Mouse (Mus musculus): ENCODE measurements around the gene Cacna1c.

DNA sequence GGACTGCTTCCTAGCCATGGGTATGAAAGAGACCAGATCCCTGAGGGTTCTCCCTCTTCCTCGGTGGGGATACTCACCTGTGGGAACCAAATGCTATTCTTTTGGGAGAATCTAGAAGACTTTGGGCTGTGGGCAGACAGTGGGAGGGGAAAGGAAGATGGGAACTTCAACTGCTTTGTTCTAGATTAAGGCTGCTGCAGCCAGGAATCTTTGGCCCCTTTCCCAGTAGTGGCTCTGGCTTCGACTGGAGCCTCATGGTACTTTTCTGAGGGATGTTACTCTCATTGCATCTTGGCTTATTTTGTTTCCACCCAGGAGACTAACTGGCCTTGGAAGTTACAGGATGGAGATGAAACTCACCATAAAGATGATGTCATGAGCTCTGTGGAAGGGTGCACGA lies 441.8 kb downstream of the Cacna1c start:
- no peak for TF ChIP-seq MYOG (IDR thresholded peaks at IDR 0.05; ENCODE audit: control insufficient read depth in 1 of 3, insufficient read depth in 1 of 3, insufficient read length in 2 of 3, low read depth in 2 of 3)
- TF ChIP-seq POLR2A (IDR thresholded peaks at IDR 0.05; ENCODE audit: insufficient read length, low read depth), result no peak
- TF ChIP-seq USF1 (IDR thresholded peaks at IDR 0.05; ENCODE audit: low read depth), result no peak
- no peak for TF ChIP-seq CEBPB (IDR thresholded peaks at IDR 0.05; ENCODE audit: insufficient read depth, poor library complexity, severe bottlenecking)
- no peak for TF ChIP-seq REST (IDR thresholded peaks at IDR 0.05; ENCODE audit: insufficient read depth, insufficient read length)
- no peak for TF ChIP-seq E2F4 (IDR thresholded peaks at IDR 0.05; ENCODE audit: insufficient read depth)
- TF ChIP-seq MAX (IDR thresholded peaks at IDR 0.05; ENCODE audit: low read depth), result no peak
- no peak for TF ChIP-seq POLR2AphosphoS2 (IDR thresholded peaks at IDR 0.05; ENCODE audit: insufficient read length, low read depth)
- TF ChIP-seq MYOD1 (IDR thresholded peaks at IDR 0.05; ENCODE audit: control insufficient read depth in 1 of 3, insufficient read length in 2 of 3, low read depth in 2 of 3), result no peak
- TF ChIP-seq TCF3 (IDR thresholded peaks at IDR 0.05; ENCODE audit: insufficient read length, low read depth), result no peak

All from myocyte (in vitro differentiated cells).